ENCODE assay signal across 29 mouse cellular contexts in the genomic region with DNA sequence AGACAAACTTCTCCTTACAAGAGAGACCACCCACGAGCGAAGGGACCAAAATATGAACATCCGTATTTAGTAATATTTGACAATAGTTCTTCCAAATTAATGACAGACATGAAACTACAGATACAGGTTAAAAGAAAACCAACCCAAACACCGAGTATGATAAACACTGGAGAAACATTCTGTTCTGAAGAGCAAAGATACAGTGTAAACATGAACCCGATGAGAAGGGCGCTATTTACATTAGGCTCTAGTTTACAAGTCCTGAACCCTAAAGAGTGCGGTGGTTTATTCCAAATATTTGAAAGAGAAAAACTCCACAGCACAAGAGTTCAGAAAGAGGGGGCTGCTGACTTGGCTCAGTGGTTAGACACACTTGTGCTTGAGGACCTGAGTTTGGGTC. TPM values are rescaled to one million over a fixed set of nuclear protein-coding genes. Genes with fewer than 3 reads are reported as not detected.
"Had no signal": no experiment of that assay in that cellular context is flagged by ENCODE, and none has a peak within 500 bp of the region (broad histone marks: within the 10 kb centered on the region; RNA-seq: fewer than 3 reads in every experiment).

No protein-coding gene starts in this region.

- H3K4me3 ChIP-seq: intestine, embryonic 15.5 days; limb, embryonic 12.5 days; limb, embryonic 15.5 days; megakaryocyte, embryonic 14.5 days; midbrain, embryonic 10.5 days; midbrain, embryonic 13.5 days; myocyte; neural tube, embryonic 13.5 days; stomach, embryonic 15.5 days had no signal

- H3K36me3 ChIP-seq: intestine, embryonic 15.5 days; limb, embryonic 15.5 days; midbrain, embryonic 10.5 days had no signal

- H3K27ac ChIP-seq: intestine, embryonic 15.5 days; limb, embryonic 12.5 days; limb, embryonic 15.5 days; midbrain, embryonic 10.5 days; midbrain, embryonic 13.5 days; neural tube, embryonic 13.5 days; stomach, embryonic 15.5 days had no signal

- DNase-seq: kidney, adult 18-20 months; kidney, adult 9 months; kidney, postnatal 14 days; kidney, postnatal 4 days; left cerebral cortex, postnatal 4 days; retina, postnatal 1 day; right cerebral cortex, postnatal 25 days; spleen, adult 18-20 months; thymus, adult 18-20 months; thymus, postnatal 36 days had no signal

- H3K9ac ChIP-seq: intestine, embryonic 15.5 days; limb, embryonic 12.5 days; limb, embryonic 15.5 days; midbrain, embryonic 13.5 days; neural tube, embryonic 13.5 days; stomach, embryonic 15.5 days had no signal

- H3K4me1 ChIP-seq: intestine, embryonic 15.5 days; limb, embryonic 15.5 days; stomach, embryonic 15.5 days had no signal

- H3K27me3 ChIP-seq: intestine, embryonic 15.5 days; limb, embryonic 12.5 days; limb, embryonic 15.5 days; midbrain, embryonic 13.5 days; neural tube, embryonic 13.5 days; stomach, embryonic 15.5 days had no signal

- H3K9me3 ChIP-seq: intestine, embryonic 15.5 days; limb, embryonic 15.5 days; midbrain, embryonic 13.5 days; neural tube, embryonic 13.5 days; stomach, embryonic 15.5 days had no signal

- H3K4me2 ChIP-seq: intestine, embryonic 15.5 days; limb, embryonic 12.5 days; limb, embryonic 15.5 days; midbrain, embryonic 13.5 days; neural tube, embryonic 13.5 days; stomach, embryonic 15.5 days had no signal

- ATAC-seq: intestine, embryonic 15.5 days; lung, postnatal 0 days; midbrain, embryonic 13.5 days; midbrain, embryonic 16.5 days had no signal

RNA-seq across cellular contexts. Expression of a gene that starts 5.9 kb away (rescaled TPM):
- total RNA-seq: monocyte, adult 5-6 weeks; neutrophil, adult 5-6 weeks had no signal
- polyA plus RNA-seq: myocyte had no signal

RNA-seq across cellular contexts. Expression of a gene that starts 34.7 kb away (rescaled TPM):
- total RNA-seq: layer of hippocampus, adult 18-20 months; layer of hippocampus, postnatal 14 days; left cerebral cortex, adult 8-10 months; left cerebral cortex, postnatal 14 days; left cerebral cortex, postnatal 4 days; monocyte, adult 5-6 weeks; neutrophil, adult 5-6 weeks had no signal
- polyA plus RNA-seq: intestine, embryonic 15.5 days; kidney, embryonic 16.5 days; limb, embryonic 12.5 days; limb, embryonic 15.5 days; lung, postnatal 0 days; midbrain, embryonic 10.5 days; midbrain, embryonic 13.5 days; midbrain, embryonic 16.5 days; myocyte; neural tube, embryonic 13.5 days; stomach, embryonic 15.5 days; urinary bladder, adult 2 months had no signal
